Comparison of ENCODE assay signal across 18 mouse cellular contexts in the genomic region with DNA sequence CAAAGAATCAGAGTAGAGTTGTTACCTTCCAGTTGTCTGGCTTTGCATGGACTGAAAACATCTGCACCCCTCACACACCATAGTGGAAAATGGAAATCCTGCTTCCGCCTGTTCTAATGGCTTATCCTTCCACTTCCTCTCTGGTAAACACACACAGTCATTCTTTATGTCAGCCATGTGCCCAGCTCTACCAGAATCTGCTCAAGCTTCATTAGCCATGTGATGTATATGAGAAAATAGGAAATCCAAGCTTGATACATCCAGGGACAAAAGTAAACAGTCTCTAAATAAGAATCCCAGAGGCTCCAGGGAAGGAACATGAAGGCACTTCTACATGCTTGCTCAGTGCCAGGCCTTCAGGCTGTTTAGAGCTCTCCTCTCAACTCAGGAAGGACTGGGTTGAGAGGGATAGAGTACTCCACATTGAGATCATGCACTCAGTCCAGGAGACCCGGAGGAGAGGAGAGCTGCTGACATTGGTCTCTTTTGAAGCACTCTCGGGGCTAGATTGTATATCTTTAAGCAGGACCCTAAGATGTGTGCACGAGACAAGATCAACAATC. TPM values are rescaled to one million over a fixed set of nuclear protein-coding genes. Genes with fewer than 3 reads are reported as not detected.
A peak's percentile ranks its signal among the peaks of the same experiment; 100 is the strongest.
DNase-seq lines count a peak whose midpoint lies in the region; ATAC-seq and TF ChIP-seq lines count a peak whose summit lies in the region.
"Had no signal": no experiment of that assay in that cellular context is flagged by ENCODE, and none has a peak within 500 bp of the region (broad histone marks: within the 10 kb centered on the region; RNA-seq: fewer than 3 reads in every experiment).

No protein-coding gene starts in this region.

- no peak for ATAC-seq in lung, embryonic 14.5 days (ENCODE audit: insufficient read depth)
- peak; percentile 68 for ATAC-seq in lung, embryonic 16.5 days (ENCODE audit: low read depth)
- ATAC-seq: forebrain, embryonic 13.5 days; forebrain, embryonic 15.5 days had no signal

- DNase-seq in lung, embryonic 14.5 days: peak; percentile 19
- DNase-seq in lung, postnatal 36 days: no peak
- DNase-seq in lung, postnatal 14 days: no peak
- no peak for DNase-seq in ovary, postnatal 10 days (ENCODE audit: low spot score)
- DNase-seq: adrenal gland, adult 2 months; adrenal gland, postnatal 10 days; adrenal gland, postnatal 25 days; cerebellum, adult 11-12 months; cerebellum, adult 2 months; cerebellum, adult 9-10 months; cerebellum, postnatal 10 days; cerebellum, postnatal 25 days had no signal

- no peaks in the 10 kb centered on the region for H3K9me3 ChIP-seq in lung, embryonic 14.5 days (ENCODE audit: low read depth, low read length)
- H3K9me3 ChIP-seq in lung, embryonic 16.5 days (ENCODE audit: control insufficient read depth, low read length): no peaks in the 10 kb centered on the region
- H3K9me3 ChIP-seq: embryonic facial prominence, embryonic 10.5 days; embryonic facial prominence, embryonic 12.5 days; forebrain, embryonic 13.5 days; forebrain, embryonic 15.5 days had no signal

- no peaks in the 10 kb centered on the region for H3K4me1 ChIP-seq in lung, embryonic 14.5 days (ENCODE audit: insufficient read depth)
- no peaks in the 10 kb centered on the region for H3K4me1 ChIP-seq in lung, embryonic 16.5 days (replicated peaks; ENCODE audit: control insufficient read depth, insufficient read depth, low read length)
- peaks cover 13% of the 10 kb centered on the region for H3K4me1 ChIP-seq in brown adipose tissue, adult 24 weeks (ENCODE audit: control insufficient read depth, insufficient read depth, insufficient read length, low read length)
- H3K4me1 ChIP-seq: embryonic facial prominence, embryonic 10.5 days; embryonic facial prominence, embryonic 12.5 days; forebrain, embryonic 13.5 days; forebrain, embryonic 15.5 days had no signal

- 31% methylated on average over 4 of the region's 4 CpGs for WGBS in lung, embryonic 14.5 days
- 27% methylated on average over 4 of the region's 4 CpGs for WGBS in lung, embryonic 16.5 days

- no peaks in the 10 kb centered on the region for H3K27me3 ChIP-seq in lung, embryonic 14.5 days (ENCODE audit: insufficient read depth, low read length)
- H3K27me3 ChIP-seq in lung, embryonic 16.5 days (ENCODE audit: control insufficient read depth, insufficient read depth, low read depth, low read length): no peaks in the 10 kb centered on the region
- H3K27me3 ChIP-seq: embryonic facial prominence, embryonic 12.5 days; forebrain, embryonic 13.5 days; forebrain, embryonic 15.5 days had no signal

- H3K9ac ChIP-seq in lung, embryonic 14.5 days: no peak overlapping the region
- no peak overlapping the region for H3K9ac ChIP-seq in lung, embryonic 16.5 days (ENCODE audit: low read length)
- H3K9ac ChIP-seq: embryonic facial prominence, embryonic 12.5 days; forebrain, embryonic 13.5 days; forebrain, embryonic 15.5 days had no signal

- H3K4me2 ChIP-seq in lung, embryonic 14.5 days: no peak overlapping the region
- H3K4me2 ChIP-seq in lung, embryonic 16.5 days (ENCODE audit: low read depth, low read length): no peak overlapping the region
- H3K4me2 ChIP-seq: embryonic facial prominence, embryonic 12.5 days; forebrain, embryonic 13.5 days; forebrain, embryonic 15.5 days had no signal

- H3K4me3 ChIP-seq in lung, embryonic 14.5 days (ENCODE audit: low read depth, low read length): no peak overlapping the region
- H3K4me3 ChIP-seq in lung, embryonic 16.5 days (ENCODE audit: low read length): no peak overlapping the region
- H3K4me3 ChIP-seq in brown adipose tissue, adult 24 weeks (ENCODE audit: insufficient read depth, low read depth, low read length): no peak overlapping the region
- H3K4me3 ChIP-seq: embryonic facial prominence, embryonic 10.5 days; embryonic facial prominence, embryonic 12.5 days; forebrain, embryonic 13.5 days; forebrain, embryonic 15.5 days had no signal

- no peak for TF ChIP-seq CTCF in lung, embryonic 14.5 days (IDR thresholded peaks at IDR 0.05; ENCODE audit: low read depth)

- H3K27ac ChIP-seq in lung, embryonic 14.5 days (ENCODE audit: low read depth): no peak overlapping the region
- H3K27ac ChIP-seq in lung, embryonic 16.5 days (ENCODE audit: low read length): 0 out of 2 replicates have a peak overlapping the region, but pooled peaks have one; percentile 26
- H3K27ac ChIP-seq in brown adipose tissue, adult 24 weeks (replicated peaks; ENCODE audit: low read depth, low read length): 0 out of 2 replicates have a peak overlapping the region, but pooled peaks have one; percentile 4
- H3K27ac ChIP-seq: embryonic facial prominence, embryonic 10.5 days; embryonic facial prominence, embryonic 12.5 days; forebrain, embryonic 13.5 days; forebrain, embryonic 15.5 days had no signal

- H3K36me3 ChIP-seq in lung, embryonic 14.5 days (ENCODE audit: insufficient read depth): no peaks in the 10 kb centered on the region
- H3K36me3 ChIP-seq in lung, embryonic 16.5 days (ENCODE audit: control insufficient read depth, insufficient read depth, low read length): no peaks in the 10 kb centered on the region
- H3K36me3 ChIP-seq: embryonic facial prominence, embryonic 10.5 days; embryonic facial prominence, embryonic 12.5 days; forebrain, embryonic 15.5 days had no signal

RNA-seq across cellular contexts. Expression of a gene that starts 17.4 kb away (rescaled TPM):
- 1.2 and 1.7 TPM in 2 replicates for polyA plus RNA-seq in lung, embryonic 14.5 days (2014; fragmentation: Nextera tagmentation; extraction: Ambion mirVana)
- 9.5 and 13.9 TPM in 2 replicates for polyA plus RNA-seq in lung, embryonic 16.5 days (2015; fragmentation: Nextera tagmentation; extraction: Ambion mirVana)
- 46.7 and 49.3 TPM in 2 replicates for polyA plus RNA-seq in brown adipose tissue, adult 24 weeks (2012; ENCODE audit: insufficient read depth, insufficient read length, missing spikeins)
